Mouse (Mus musculus): ENCODE results near the gene Sh3bp1. TPM values are rescaled to one million over a fixed set of nuclear protein-coding genes. Genes with fewer than 3 reads are reported as not detected.

Sh3bp1 gene
- total and polyA plus RNA-seq, 3 experiments: 21.0 to 80.2 TPM; not detected in 1

DNA sequence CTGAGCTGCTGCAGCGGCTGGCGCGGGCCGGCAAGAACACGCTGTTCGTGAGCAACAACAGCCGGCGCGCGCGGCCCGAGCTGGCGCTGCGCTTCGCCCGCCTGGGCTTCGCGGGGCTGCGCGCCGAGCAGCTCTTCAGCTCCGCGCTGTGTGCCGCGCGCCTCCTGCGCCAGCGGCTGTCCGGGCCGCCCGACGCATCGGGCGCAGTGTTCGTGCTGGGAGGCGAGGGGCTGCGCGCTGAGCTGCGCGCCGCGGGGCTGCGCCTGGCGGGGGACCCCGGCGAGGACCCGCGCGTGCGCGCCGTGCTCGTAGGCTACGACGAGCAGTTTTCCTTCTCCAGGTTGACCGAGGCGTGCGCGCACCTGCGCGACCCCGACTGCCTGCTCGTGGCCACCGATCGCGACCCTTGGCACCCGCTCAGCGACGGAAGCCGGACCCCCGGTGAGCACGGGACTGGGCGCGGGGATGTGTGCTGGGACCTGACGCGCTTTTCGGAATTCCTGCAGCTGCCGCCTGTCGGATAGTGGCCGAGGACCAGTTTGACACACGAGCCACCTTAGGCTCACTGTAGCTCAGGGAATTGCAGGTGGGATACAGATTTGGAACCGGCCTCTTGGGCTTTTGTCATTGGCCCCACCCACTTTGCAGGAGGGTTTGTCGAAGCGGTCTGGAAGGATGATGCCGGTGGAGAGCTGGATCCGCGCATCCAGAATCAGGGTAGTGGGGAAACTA lies 14.7 kb downstream of the Sh3bp1 start:
- no peaks in the 10 kb centered on the region for H3K27me3 ChIP-seq (ENCODE audit: control insufficient read depth in 1 of 2, insufficient read depth in 2 of 2, low read length in 2 of 2)
- TF ChIP-seq CHD1 (IDR thresholded peaks at IDR 0.05; ENCODE audit: low read depth, low read length) (no peak), GABPA (IDR thresholded peaks at IDR 0.05; ENCODE audit: low read depth, low read length) (no peak), NRF1 (IDR thresholded peaks at IDR 0.05; ENCODE audit: insufficient read depth, low read depth, low read length, poor library complexity, severe bottlenecking) (peak; percentile 67), MXI1 (IDR thresholded peaks at IDR 0.05; ENCODE audit: low read depth, low read length) (0 out of 2 replicates have a peak, but pooled peaks have one; percentile 35), UBTF (IDR thresholded peaks at IDR 0.05; ENCODE audit: borderline replicate concordance, insufficient read depth, low read depth, low read length) (0 out of 2 replicates have a peak, but pooled peaks have one; percentile 37), SIN3A (IDR thresholded peaks at IDR 0.05; ENCODE audit: low read length) (0 out of 2 replicates have a peak, but pooled peaks have one; percentile 36)
- H3K4me1 ChIP-seq (ENCODE audit: control insufficient read depth in 1 of 2, insufficient read depth in 2 of 2, low read length in 2 of 2): peaks cover 2 to 26% of the 10 kb centered on the region in 2 experiments
- DNase-seq (ENCODE audit: low read depth, low spot score): peak; percentile 67
- peak overlapping the region; percentile 73 for H3K9ac ChIP-seq (ENCODE audit: control insufficient read depth, low read depth, low read length, poor library complexity, severe bottlenecking)
- peak overlapping the region; percentile 35 for H3K27ac ChIP-seq (ENCODE audit: control insufficient read depth, low read depth, low read length)
- peaks cover 21% of the 10 kb centered on the region for H3K79me2 ChIP-seq (ENCODE audit: control insufficient read depth, insufficient read depth, low read length, poor library complexity)
- H3K9me3 ChIP-seq (replicated peaks; ENCODE audit: insufficient read depth, low read length): no peaks in the 10 kb centered on the region
- H3K36me3 ChIP-seq (ENCODE audit: control insufficient read depth in 1 of 2, insufficient read depth in 2 of 2, low read length in 2 of 2): peaks cover 4 to 10% of the 10 kb centered on the region in 2 experiments; a peak in 3 of 4 replicates
- H3K4me3 ChIP-seq (ENCODE audit: control insufficient read depth in 1 of 2, insufficient read depth in 1 of 2, low read depth in 2 of 2, low read length in 2 of 2): peak overlapping the region; percentile 63 to 74

DNA sequence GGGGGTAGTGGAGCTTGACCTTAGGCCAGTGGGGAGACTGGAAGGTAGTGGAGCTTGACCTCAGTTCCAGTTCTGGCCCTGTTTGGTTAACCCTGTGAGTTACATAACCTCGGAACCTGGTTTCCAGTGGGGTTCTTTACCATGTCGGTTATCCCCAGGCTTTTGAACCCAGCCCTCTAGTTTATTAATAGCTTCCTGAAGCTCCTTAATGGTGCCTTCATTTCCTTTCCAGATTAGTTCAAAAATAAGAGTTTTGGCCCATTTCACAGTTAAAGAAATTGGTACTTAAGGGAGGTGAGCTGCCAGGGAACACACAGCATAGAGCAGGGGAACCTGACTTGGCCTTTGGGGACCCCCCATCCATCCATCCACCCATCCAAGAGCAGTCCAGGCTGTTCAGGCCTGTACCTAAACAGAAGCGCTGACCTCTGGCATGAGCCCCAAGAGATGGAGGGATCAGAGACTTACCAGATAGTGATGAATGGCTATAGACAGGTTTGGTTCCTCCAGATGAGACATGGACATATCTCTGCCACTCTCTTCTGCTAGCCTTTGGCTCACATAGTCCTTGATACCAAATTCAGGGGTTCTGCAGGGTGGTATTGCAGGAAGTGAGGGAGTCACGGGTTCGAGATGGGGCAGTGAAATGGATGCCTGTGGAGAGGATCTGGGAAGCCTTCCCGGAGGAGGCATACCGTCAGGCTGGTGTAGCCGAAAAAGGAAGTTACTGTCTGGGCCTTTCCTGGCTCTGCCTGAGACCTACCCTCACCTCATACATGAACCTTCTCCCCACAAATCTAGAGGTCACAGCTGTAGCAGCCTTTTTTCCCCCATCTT lies 15.5 kb downstream of the Sh3bp1 start:
- no peak overlapping the region for H3K27ac ChIP-seq (ENCODE audit: control insufficient read depth, low read depth, low read length)

DNA sequence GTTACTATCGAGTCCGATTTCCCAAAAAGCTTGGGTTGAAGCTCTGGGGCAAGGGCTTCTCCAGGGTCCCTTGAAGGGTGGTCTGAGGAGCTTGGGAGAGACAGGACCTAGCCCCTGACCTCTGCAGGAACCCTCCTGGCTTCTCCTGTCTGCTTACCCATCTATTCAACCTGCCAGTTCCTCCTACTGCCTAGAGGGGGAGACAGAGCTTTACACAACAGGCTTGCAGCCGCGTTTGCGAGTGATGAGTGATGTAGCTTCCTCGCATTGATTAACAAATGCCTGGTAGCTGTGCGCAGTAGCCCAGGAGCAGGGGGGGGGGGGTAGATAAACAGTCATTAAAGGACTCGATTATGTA lies 16.1 kb downstream of the Sh3bp1 start:
- Histone ChIP-seq H3K36me3 (ENCODE audit: control insufficient read depth in 1 of 2, insufficient read depth in 2 of 2, low read length in 2 of 2) (peaks cover 0 to 13% of the 10 kb centered on the region in 2 experiments; a peak in 2 of 4 replicates), H3K27ac (ENCODE audit: control insufficient read depth, low read depth, low read length) (no peak overlapping the region), H3K79me2 (ENCODE audit: control insufficient read depth, insufficient read depth, low read length, poor library complexity) (peaks cover 21% of the 10 kb centered on the region), H3K4me1 (ENCODE audit: control insufficient read depth in 1 of 2, insufficient read depth in 2 of 2, low read length in 2 of 2) (peaks cover 4 to 34% of the 10 kb centered on the region in 2 experiments), H3K27me3 (ENCODE audit: control insufficient read depth in 1 of 2, insufficient read depth in 2 of 2, low read length in 2 of 2) (no peaks in the 10 kb centered on the region), H3K9ac (ENCODE audit: control insufficient read depth, low read depth, low read length, poor library complexity, severe bottlenecking) (peak overlapping the region; percentile 37; the same call in 1 of the 2 replicates), H3K9me3 (replicated peaks; ENCODE audit: insufficient read depth, low read length) (no peaks in the 10 kb centered on the region), H3K4me3 (ENCODE audit: control insufficient read depth in 1 of 2, insufficient read depth in 1 of 2, low read depth in 2 of 2, low read length in 2 of 2) (peak overlapping the region; percentile 14 to 21; a peak in 3 of 4 replicates)
- TF ChIP-seq ZC3H11A (IDR thresholded peaks at IDR 0.05; ENCODE audit: low read depth, low read length) (peak; percentile 88), TCF12 (IDR thresholded peaks at IDR 0.05; ENCODE audit: low read depth, low read length) (no peak), JUND (IDR thresholded peaks at IDR 0.05; ENCODE audit: low read depth, low read length) (no peak), RAD21 (IDR thresholded peaks at IDR 0.05; ENCODE audit: low read depth, low read length) (peak; percentile 95), NRF1 (IDR thresholded peaks at IDR 0.05; ENCODE audit: insufficient read depth, low read depth, low read length, poor library complexity, severe bottlenecking) (peak; percentile 45; the same call in 1 of the 2 replicates), CTCF (IDR thresholded peaks at IDR 0.05 in 2 of 3, conservative IDR thresholded peaks at IDR 0.05 in 1 of 3; ENCODE audit: control insufficient read depth in 1 of 3, insufficient read depth in 1 of 3, low read depth in 2 of 3, low read length in 3 of 3, poor library complexity in 1 of 3, severe bottlenecking in 1 of 3) (peak; percentile 87 to 95 (median 95)), SIN3A (IDR thresholded peaks at IDR 0.05; ENCODE audit: low read length) (peak; percentile 53), SMC3 (IDR thresholded peaks at IDR 0.05; ENCODE audit: low read depth, low read length) (peak; percentile 87), GATA1 (IDR thresholded peaks at IDR 0.05; ENCODE audit: low read depth, low read length) (no peak), ETS1 (IDR thresholded peaks at IDR 0.05; ENCODE audit: low read depth, low read length) (no peak)
- peak; percentile 88 for DNase-seq (ENCODE audit: low read depth, low spot score)

More for the DNA sequence above, 15.5 kb downstream of the Sh3bp1 start:
- peaks cover 4 to 28% of the 10 kb centered on the region in 2 experiments for H3K4me1 ChIP-seq (ENCODE audit: control insufficient read depth in 1 of 2, insufficient read depth in 2 of 2, low read length in 2 of 2)
- H3K4me3 ChIP-seq (ENCODE audit: control insufficient read depth in 1 of 2, insufficient read depth in 1 of 2, low read depth in 2 of 2, low read length in 2 of 2): peak overlapping the region; percentile 63 to 74
- H3K36me3 ChIP-seq (ENCODE audit: control insufficient read depth in 1 of 2, insufficient read depth in 2 of 2, low read length in 2 of 2): peaks cover 0 to 9% of the 10 kb centered on the region in 2 experiments; a peak in 2 of 4 replicates
- no peaks in the 10 kb centered on the region for H3K27me3 ChIP-seq (ENCODE audit: control insufficient read depth in 1 of 2, insufficient read depth in 2 of 2, low read length in 2 of 2)
- H3K9ac ChIP-seq (ENCODE audit: control insufficient read depth, low read depth, low read length, poor library complexity, severe bottlenecking): peak overlapping the region; percentile 73
- TF ChIP-seq NELFE (IDR thresholded peaks at IDR 0.05; ENCODE audit: low read depth, low read length): 0 out of 2 replicates have a peak, but pooled peaks have one; percentile 21
- TF ChIP-seq ZC3H11A (IDR thresholded peaks at IDR 0.05; ENCODE audit: low read depth, low read length): no peak
- no peaks in the 10 kb centered on the region for H3K9me3 ChIP-seq (replicated peaks; ENCODE audit: insufficient read depth, low read length)
- DNase-seq (ENCODE audit: low read depth, low spot score): no peak
- peaks cover 21% of the 10 kb centered on the region for H3K79me2 ChIP-seq (ENCODE audit: control insufficient read depth, insufficient read depth, low read length, poor library complexity)
